Mouse (Mus musculus): ENCODE measurements around the gene Slc9a3r1.

GRCm38 (mm10) chr11:115208776-115209732 is 45.9 kb downstream of the Slc9a3r1 start:
- TF ChIP-seq CTCF (IDR thresholded peaks at IDR 0.05; ENCODE audit: extremely low read depth, insufficient read depth, low read length), result no peak
- TF ChIP-seq POLR2A (IDR thresholded peaks at IDR 0.05; ENCODE audit: extremely low read depth, insufficient read depth, low read length), result no peak

Data from cortical plate, adult 2 months (tissue).